Mouse (Mus musculus) layer of hippocampus, adult 9-11 months (tissue): ENCODE data around the gene Slc29a1.
"Not testable (repeated sequence)": the region's sequence is repeated elsewhere in the genome, so short reads cannot be mapped to it uniquely, and the experiment has no call there.

Experiments
- DNase-seq: peaks from one replicate; pipeline ENCODE4 v3.0.0; 2022

Gene Slc29a1

GRCm38 (mm10) chr17:45599446-45600242, at the start of gene Slc29a1:
Gene Slc29a1 (minus strand): TSS chr17:45599606.
- DNase-seq, result no peak

DNA sequence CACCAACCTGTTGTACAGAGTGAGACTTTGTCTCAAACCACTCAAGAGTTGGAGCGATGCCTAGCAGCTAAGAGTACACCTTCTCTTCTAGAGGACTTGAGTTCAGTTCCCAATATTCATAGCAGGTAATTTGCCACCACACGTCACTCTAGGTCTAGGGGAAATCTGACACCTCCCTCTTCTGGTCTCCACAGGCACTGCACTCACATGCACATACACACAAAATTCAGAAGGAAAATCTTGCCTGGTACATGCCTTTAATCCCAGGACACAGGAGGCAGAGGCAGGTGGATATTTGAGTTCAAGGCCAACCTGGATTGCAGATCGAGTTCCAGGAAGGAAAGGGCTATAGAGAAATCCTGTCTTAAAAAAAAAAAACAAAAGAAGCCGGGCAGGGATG, 44.8 kb upstream of the Slc29a1 start:
- DNase-seq, result no peak

DNA sequence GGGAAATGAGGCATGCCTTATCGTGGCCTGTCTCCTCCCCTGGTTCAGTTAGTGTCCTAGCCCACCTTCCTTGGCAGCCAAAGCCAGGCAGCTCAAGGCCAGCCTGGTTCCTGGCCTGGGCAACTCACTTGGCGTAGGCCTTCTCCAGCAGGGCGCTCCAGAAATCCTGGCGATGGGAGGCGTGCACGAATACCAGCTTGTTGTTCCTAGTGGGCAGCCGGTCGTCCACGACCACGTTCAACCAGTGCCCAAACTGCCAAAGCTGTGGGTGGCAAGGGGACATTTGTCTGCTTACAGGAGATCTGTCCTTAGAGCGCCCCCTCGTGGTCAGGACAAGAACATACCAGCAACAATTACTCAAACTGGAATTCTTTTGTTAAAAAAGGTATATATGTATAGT, 43.3 kb upstream of the Slc29a1 start:
- peak; percentile 44 for DNase-seq

- no peak for DNase-seq
Measured at GRCm38 (mm10) chr17:45641981-45642380, 42.6 kb upstream of the Slc29a1 start.

GRCm38 (mm10) chr17:45638596-45639295, 39.3 kb upstream of the Slc29a1 start:
- DNase-seq, result no peak

DNA sequence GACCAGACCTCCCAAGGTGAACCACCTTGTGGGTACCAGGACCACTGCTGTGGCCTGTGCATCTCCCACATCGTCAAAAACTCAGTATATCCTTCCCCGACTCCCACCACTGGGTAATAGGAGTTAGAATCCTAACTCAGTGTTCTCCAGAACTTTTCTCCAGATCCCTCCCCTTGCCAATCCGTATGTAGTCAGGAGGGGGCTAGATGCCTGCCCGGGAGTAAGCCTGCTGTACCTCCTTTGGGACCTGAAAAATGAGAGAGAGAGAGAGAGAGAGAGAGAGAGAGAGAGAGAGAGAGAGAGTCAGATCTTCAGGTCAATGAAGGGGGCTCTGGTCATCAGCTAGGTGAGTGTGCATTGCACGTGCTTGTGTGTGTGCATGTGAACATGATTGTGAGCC, 34.6 kb upstream of the Slc29a1 start:
- DNase-seq, result no peak

GRCm38 (mm10) chr17:45631940-45632339, 32.5 kb upstream of the Slc29a1 start:
- DNase-seq, result no peak

DNA sequence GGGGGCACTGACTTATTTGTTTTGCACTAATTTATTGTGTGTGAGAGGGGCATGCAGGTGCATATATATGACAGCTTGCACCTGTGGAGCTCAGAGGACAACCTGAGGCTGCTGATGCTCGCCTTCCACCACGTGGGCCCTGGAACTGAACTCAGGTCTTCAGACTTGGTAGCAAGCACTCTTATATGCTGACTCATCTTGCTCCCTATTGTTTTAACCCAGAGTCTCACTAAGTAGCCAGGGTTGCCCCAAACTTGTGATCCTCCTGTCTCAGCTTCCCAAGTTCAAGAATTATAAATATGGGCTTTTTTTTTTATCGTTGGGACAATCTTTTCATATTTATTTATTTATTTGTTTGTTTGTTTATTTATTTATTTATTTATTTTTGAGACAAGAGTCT, 31.6 kb upstream of the Slc29a1 start:
- no peak for DNase-seq

DNA sequence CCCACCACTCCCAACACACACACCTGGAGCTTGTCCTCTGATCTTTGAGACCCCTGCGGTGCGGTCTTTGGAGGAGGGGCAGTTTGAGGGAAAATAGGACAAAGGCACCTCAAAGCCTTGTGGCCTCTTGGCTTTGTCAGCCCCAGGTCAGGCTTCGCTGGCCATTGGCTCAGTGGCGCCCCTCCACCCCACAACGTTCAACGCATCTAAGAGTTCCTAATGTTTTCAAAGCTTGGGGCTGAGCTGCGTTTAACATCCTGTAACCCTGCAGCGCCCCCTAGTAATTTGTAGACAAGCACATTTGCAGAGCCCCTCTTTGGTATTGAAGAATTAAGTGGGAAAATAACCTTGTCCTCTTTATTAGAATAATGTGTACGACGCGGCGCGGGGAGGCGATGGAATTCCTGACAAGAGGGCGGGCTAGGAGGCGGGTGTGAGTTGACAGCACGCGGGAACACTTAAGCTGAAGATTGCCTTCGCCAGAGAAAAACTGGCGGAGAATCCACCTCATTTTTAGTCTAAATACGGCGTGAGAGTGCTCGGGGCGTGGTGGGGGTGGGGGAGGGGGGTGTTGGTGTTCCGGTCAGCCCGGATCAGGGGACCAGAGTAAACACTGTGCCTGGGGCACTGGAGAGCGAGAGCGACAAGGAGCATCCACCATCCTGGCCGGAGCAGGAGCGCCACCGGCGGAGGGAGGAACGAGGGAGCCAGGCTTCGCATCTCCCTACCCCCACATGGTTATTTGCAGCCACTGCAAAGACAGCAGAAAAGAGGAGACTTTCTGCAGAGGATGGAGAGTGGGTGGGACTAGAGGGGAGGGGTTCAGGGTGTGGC, 30.7 kb upstream of the Slc29a1 start:
- peak; percentile 69 for DNase-seq

GRCm38 (mm10) chr17:45628885-45629855, 29.8 kb upstream of the Slc29a1 start:
- no peak for DNase-seq

DNA sequence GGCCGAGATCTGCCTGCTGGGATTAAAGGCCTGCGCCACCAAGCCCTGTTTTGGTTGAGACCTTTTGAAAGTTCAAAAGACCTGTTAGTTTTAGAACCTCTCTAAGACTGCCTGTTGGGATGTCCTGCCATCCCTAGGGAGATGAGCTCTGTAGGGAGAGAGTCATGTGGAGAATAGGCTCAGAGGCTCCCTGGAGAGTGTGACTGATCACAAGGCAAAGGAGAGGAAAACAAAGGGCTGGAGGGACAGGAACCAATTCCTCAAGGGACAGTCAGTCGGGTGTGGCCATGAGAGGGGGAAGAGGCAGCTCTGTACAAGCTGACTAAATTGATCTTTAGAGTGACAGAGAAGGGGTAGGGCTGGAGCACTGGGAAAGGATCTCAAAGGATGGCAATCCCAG, 28.8 kb upstream of the Slc29a1 start:
- DNase-seq, result no peak

- DNase-seq, result peak; percentile 56
Measured at GRCm38 (mm10) chr17:45626577-45627134, 27.2 kb upstream of the Slc29a1 start.

- not testable (repeated sequence) for DNase-seq
Measured at GRCm38 (mm10) chr17:45623425-45623824, 24.0 kb upstream of the Slc29a1 start.

DNA sequence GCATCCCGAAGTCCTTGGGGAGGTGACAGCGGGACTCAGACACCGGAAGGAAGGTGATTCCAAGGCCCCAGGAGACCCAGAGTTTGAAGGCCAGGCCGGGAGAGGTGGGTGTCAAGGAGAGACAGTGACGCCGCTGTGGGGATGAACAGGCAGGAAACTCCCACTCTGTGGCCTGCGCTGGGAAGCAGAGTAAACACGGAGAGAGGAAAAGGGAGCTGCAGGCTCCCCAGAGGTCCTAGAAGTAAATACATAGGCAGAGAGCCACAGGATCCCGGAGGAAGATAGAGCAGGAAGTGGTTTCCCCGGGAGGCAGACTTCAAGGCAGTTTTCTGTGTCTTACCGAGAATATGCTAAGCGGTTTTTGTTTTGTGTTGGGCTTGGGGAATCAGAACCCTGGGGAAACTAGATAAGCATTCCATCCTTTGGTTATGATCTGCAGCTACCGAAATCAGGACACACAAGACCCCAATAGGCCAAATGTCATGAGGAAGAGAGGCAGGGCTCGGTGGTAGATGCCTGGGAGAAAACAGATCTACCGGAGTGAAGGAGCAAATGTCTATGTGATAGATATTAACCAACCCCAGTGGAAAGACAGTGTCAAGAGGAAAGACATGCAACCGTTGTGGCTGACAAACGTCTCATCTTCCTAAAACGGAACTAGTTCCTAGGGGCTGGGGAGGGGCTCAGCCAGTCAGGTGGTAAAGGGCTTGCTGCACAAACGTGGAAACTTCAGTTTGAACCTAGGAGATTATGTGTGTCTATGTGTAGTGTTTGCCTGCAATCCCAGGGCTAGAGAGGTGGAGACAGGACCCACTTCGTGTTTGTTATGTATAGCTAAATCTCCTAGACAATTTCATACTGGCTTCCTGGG, 20.2 kb upstream of the Slc29a1 start:
- no peak for DNase-seq

GRCm38 (mm10) chr17:45618941-45619385, 19.6 kb upstream of the Slc29a1 start:
- DNase-seq, result peak; percentile 31

- DNase-seq, result no peak
Measured at GRCm38 (mm10) chr17:45617655-45618054, 18.2 kb upstream of the Slc29a1 start.

DNA sequence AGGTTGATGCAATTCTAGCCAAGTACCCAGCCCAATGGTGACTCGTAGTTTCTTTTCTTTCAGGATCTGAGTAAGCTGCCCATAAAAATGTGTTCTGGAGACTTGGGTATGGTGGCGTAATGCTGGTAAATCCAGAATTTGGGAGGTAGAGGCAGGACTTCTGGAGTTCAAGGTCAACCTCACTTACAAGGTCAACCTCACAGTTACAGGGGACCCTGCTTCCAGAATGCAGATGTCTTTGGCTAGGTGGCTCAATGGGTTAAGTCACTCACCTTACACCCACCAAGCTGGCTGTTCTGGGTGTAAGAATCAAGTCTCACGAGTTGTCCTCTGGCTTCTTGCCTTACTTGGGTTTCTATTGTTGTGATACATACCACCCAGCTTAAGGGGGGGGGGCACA, 17.3 kb upstream of the Slc29a1 start:
- DNase-seq, result no peak

DNA sequence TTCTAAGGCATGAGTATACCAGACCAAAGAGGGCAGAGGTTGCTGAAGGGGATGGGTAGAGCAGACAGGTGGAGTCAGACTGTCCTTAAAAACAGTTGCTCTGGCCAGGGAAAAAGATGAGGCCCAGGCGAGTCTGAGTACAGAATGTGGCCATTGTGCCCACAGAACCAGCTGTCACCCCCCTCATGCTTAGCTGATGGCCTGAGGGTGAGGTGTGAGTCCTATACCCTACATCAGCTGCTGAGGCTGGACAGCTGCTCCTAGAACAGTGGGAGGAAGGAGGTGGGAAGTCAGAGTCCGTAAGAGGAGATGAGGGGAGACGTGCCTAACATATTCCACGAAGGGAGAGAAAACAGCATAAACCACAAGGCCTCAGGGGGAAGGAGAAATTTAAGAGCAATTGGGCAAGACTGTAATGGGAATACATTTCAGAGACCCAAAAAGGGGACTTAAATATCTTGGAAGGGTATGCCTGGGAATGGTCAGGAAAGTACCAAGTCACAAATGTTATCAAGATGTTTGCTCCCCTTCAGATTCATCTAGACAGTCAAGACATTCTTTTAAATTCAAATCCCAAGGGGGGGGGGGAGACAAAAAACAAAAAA, 16.7 kb upstream of the Slc29a1 start:
- DNase-seq, result no peak

DNA sequence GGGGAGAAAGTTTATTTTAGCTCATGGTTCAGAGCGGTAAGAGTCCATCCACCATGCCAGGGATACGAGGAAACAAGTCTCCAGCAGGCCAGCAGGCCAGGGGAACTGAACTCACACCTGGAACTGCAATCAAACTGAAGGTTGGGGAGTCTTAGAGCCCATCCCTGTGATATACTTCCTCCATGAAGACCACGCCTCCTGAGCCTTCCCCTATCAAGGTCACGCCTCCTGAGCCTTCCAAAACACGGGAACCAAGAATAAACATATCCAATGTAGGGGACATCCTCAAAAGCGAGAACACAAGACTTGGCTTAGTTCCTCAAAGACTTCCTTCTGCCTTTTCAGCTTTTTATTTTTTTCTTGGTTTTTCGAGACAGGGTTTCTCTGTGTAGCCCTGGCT, 13.5 kb upstream of the Slc29a1 start:
- no peak for DNase-seq

- DNase-seq, result no peak
Measured at GRCm38 (mm10) chr17:45612008-45612407, 12.6 kb upstream of the Slc29a1 start.
